Mouse (Mus musculus): ENCODE results near the gene Sgk2. TPM values are rescaled to one million over a fixed set of nuclear protein-coding genes. Genes with fewer than 3 reads are reported as not detected.

Gene Sgk2
- total RNA-seq, 4 experiments from 2014 or later = 0.77 to 1.9 (median 1.3) TPM

DNA sequence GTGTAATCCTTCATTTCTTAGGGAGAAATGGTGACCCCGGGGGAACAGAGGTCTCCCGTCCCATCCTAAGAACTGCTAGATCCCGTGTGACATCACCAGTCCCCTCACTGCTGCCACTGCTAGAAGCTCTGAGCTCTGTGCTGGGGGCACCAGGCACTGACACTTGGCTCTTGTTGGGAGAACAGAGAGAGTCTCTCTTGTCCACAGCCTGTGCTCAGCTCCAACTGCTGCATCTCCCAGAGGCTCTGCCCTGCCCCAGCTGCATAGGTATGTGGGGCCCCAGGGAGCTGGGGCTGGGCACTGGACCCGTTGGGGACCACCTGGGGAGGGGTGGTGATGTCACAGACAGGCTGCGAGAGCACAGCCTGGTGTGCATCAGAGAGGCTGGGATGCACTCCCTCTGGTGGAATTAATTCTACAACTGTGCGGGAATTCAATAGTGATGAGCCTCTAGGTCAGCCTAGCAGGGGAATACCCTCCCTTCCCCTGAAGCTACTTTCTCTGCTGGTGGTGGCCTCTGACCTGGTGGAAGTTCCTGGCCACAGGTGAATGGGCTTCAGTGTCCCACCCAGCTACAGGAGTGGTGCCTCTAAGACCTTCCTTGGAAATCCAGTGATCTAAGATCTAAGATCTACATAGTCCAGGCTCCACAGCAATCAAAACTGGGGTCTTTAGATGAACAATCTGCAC lies 4.4 kb downstream of the Sgk2 start:
- no peak for DNase-seq (ENCODE audit: low spot score in 2 of 2)

DNA sequence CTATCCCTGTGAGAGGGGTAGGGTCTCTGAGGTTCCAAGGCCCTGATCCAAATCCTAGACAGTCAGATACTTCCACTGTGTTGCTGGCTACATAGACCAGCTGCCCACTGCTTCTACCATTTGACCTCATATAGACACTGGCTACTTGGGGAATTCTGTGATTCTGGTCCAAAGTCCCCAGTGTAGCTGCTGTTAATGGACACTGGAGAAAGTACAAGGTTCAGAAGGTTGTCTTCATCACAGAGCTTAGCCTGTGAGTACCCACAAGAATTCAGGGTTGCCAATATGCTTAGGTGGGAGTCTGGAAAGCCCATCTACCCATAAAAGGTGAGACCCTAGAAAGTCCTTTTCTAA lies 4.9 kb downstream of the Sgk2 start:
- no peak for DNase-seq (ENCODE audit: low spot score in 2 of 2)

DNA sequence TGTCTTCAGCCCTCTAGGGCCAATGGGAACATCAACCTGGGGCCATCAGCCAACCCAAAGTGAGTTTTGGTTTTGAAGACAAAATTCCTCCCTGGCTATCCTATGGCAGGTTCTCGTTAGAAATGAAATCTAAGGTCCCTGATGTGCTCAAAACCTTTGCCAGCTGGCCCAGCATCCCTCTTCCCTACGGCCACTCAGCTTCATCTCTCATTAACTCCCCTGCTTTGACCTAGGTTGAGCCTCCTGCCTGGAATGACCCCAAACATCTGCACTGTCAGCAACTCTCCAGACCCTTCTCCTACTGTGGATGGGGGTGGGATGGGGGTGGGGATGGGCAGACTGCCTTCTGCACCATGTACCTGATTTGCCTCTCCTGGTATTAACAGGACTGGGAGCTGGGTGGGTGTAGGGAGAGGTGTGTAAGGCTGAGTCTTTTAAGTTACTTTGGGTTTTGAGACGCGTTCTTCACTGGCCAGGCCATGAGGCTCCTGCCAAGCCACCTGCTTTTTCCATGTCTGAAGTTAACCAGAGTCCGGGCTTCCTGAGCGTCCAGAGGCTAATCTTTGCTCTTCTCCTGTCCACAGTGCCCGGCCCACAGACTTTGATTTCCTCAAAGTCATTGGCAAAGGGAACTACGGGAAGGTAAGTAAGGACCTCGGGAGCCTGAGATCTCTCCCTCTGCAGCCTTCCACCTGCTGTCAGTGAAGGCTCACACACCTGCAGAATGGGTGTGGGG lies 6.9 kb downstream of the Sgk2 start:
- DNase-seq (ENCODE audit: low spot score in 2 of 2) = no peak

DNA sequence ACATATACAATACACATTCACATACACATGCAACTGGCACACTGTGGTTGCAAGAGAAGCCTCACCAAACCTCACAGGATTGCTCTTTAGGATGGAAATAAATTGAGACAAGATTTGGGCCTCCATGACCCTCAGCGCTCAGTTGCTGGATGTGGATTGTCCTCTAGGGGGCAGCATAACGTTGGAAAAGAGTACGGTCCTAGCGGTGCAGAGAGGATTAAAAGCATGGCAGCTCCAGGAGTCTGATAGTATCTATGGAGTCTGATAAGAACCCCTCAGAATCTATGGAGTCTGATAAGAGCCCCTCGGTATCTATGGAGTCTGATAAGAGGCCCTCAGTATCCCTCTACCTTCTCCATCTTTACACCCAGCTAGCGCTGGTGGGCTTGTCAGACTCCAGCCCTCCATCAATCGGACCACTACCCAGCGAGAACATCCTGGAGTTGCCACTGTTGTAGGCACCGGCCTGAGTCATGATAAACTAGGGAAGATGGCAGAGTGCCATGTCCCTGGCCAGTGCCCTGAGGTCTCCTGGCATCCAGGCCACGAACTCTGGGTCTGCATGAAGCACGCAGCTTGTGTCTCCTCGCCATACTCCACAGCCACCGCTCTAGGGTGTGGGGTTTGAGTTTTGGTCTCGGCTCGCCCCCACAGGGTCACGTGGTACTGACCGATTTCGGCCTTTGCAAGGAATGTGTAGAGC lies 11.5 kb downstream of the Sgk2 start:
- DNase-seq (ENCODE audit: low spot score in 2 of 2) = peak in 1 of 2 experiments; percentile 68

DNA sequence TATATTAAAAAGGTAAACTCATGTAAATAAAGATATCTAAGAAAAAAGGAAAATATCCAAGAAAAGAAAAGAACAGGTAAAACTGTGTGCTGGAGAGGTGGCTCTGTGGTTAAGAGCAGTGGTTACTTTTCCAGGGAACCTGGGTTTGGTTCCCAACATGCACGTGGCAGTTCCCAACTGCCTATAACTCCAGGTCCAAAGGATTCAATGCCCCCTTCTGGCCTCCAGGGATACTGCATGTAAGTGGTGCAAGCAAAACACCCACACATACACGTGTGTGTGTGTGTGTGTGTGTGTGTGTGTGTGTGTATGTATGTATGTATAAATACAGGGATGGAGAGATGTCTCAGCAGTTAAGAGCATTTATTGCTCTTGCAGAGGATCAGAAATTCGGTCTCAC lies 12.6 kb downstream of the Sgk2 start:
- no peak for DNase-seq (ENCODE audit: low spot score in 2 of 2)

DNA sequence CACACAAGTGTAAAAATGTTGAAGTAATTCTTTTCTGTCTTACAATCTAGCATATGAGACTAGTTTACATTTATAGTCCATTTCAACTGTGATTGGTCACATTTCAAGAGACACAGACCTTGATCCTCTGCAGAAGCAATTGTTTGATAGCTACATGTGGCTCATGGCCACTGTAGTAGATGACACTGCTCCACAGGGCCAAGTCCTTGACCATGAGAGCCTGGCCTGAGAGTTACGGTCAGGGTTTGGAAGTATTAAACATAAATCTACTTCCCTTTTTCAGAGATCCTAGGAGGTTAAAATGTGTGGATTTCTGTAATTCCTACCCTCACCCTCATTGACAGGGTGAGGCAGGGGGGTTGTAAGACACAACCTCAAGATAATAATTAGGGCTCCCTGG lies 13.9 kb downstream of the Sgk2 start:
- DNase-seq (ENCODE audit: low spot score in 2 of 2) = no peak

DNA sequence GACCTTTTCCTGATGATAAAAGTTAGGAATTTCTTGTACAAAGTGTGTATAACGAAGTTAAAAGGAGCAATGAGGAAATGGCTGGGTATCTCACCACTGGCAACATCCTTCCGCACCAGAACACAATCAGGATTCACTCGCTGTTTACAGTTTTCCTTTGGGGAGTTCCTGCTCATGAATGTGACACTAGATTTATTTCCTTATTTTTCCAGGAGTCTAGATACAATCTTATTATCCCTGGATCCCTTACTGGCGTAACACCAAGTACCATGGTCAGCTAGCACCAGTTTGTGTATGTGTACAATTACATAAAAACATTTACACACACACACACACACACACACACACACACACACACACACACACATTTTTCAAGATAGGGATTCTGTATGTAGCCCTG lies 20.2 kb downstream of the Sgk2 start:
- no peak for DNase-seq (ENCODE audit: low spot score in 2 of 2)

DNA sequence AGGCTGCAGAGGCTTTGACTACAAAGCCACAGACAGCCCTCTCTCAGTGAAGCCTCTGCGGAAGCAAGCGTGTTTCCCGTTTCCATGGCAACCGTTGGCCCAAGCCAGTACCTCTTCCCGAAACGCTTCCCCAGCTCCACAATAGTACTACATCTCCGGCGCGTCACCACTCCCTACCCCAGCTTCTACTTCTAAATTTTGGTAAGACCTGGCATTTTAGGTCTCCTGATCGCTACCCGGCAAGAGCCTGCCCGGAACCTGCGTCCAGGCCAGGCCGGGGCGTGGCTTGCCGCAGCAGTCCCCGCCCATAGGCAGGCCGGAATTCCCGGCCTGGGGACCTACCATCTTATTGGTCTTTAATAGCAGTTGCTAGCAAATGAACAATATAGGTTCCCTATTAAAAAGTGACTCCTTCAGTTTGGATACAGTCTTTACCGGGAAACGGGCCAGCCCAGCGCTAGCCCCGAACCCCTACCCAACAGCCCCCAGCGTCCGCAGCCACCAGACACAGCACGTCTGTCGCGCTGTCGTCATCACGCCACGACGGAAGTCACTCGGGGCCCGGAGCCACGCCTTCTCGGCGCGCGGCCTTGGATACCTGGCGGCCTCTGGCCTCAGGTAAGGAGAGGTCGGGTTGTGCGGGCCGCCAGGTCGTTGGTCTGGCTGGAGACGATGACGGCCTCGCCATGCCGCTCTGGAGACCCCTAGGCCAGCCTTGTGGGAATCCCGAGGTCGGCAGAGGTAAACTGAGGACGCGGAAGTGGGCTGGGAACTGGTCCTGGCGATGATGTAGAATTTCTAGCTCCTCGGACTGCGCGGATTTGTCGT lies 30.0 kb downstream of the Sgk2 start, which contains the start of gene Ift52:
TSS of gene Ift52 (plus strand) at position 439 of the 828 bp plus-strand sequence.
- DNase-seq (ENCODE audit: low spot score in 2 of 2) = peak; percentile 87 to 92

DNA sequence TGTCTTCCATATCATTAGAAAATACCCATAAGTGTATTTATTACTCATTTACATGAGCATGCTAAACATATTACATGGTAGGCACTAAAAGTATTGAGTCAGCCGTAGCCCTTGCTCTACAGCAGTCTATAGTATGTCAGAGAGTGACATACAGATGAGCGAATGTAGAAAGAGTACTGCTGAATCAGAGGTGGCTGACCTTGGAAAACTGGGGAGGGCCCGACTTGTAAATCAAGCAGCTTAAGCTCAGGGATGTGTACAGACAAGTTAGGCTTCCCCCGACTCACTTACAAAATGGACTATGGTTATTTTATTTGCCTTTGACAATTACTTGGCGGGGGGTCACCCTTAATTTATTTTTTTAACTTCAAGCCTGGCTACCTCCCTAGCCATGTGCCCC lies 44.2 kb downstream of the Sgk2 start:
- DNase-seq (ENCODE audit: low spot score in 2 of 2) = no peak

DNA sequence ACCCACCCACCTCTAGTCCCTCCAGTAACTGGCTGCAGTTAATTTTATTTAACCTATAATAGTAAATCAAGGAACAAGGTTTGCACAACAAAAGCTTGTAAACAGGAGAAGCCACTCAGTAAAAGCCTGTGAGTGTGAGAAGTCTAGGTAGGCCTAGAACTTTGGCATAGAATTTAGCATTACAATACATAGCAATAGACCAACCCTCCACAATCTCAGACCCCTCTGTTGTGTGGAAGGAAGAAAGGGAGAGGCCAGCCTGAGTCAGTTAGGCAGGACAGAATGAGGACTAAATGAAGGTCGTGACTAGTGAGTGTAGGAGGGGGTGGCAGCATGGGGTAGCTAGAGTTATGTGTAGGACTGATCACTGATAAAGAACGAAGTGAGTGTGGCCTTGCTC lies 44.6 kb downstream of the Sgk2 start:
- DNase-seq (ENCODE audit: low spot score in 2 of 2) = no peak

DNA sequence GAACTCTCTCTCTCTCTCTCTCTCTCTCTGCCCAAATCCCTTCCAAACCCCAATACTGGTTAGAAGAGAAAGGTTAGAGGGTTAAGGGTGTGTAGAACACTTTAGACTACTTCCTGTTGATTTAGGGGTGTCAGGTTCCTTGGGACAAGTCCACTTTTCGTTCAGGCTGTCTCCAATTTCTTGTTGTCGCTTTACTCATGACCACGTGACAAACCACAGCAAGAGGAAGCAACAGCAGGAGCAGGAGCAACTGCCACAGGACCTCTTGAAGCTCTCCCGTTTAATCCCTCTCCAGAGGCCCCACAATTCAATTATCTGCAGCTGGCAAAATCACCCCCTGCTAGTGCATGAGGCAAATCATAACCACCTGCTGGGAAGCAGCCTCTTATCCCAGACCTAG lies 45.5 kb downstream of the Sgk2 start:
- DNase-seq (ENCODE audit: low spot score in 2 of 2) = no peak

DNA sequence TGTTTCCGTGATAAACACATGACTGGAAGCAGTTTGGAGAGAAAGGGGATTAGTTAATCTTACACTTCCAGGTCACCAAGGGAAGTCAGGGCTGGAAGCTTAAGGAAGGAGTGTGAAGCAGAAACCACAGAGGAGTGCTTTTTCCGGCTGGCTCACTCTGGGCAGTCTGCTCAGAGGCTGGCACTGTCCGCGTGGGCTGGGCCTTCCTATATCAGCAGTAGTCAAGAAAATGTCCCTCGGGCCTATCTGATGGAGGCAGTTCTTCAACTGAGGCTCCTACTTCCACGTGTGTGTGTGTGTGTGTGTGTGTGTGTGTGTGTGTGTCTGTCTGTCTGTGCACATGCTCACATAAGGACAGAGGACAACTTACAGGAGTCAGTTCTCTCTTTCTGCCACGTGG lies 52.8 kb downstream of the Sgk2 start:
- no peak for DNase-seq (ENCODE audit: low spot score in 2 of 2)

DNA sequence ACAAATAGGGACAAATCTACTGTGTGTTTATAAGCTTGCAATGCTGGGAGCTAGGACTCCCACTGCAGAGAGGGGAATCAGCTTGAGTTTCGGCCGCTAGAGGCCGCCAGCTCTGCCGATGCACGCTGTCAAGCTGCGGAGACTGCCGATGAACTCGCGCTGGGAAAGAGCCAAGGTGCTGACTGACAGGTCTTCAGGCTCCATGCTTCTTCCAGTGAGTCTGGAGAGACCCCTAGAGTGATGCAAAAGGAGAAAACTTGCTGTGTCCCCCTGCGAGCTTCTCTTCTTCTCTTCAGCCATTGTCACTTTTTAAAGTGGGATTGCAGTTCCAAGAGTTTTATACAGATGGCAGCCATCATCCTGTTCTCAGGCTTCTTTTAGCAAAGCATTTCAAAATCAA lies 61.0 kb downstream of the Sgk2 start:
- peak; percentile 42 to 69 for DNase-seq (ENCODE audit: low spot score in 2 of 2)

DNA sequence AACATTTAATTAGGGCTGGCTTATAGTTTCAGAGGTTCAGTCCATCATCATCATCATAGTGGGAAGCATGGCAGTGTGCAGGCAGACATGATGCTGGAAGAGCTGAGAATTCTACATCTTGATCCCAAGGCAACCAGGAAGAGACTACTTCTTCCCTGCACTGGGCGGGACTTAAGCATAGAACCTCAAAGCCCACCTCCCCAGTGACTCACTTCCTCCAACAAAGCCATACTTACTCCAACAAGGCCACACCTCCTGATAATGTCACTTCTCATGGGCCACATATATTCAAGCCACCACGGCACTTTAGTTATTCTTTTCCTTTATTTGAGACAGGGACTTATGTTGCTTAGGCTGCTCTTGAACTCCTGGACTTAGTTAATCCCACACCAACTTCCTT lies 62.0 kb downstream of the Sgk2 start:
- DNase-seq (ENCODE audit: low spot score in 2 of 2) = no peak

DNA sequence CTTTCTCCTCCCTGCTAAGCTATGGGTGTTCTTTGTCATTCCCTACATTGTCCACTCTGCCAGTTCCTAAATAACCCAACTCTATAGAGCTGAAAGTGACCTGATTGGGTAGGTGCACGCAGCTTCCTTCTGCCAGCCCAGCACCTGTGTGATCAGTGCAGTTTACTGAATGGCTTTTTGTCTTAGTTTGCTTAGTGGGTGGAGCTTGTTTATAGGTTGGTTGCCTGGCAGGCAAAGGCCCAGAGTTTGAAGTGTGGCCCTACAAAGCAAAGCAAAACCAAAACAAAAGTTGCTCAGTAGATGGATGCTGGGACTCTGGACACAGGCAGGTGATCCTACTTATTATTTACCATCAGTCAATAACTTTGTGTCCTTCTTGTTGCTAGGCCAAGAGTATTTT lies 64.6 kb downstream of the Sgk2 start:
- no peak for DNase-seq (ENCODE audit: low spot score in 2 of 2)

DNA sequence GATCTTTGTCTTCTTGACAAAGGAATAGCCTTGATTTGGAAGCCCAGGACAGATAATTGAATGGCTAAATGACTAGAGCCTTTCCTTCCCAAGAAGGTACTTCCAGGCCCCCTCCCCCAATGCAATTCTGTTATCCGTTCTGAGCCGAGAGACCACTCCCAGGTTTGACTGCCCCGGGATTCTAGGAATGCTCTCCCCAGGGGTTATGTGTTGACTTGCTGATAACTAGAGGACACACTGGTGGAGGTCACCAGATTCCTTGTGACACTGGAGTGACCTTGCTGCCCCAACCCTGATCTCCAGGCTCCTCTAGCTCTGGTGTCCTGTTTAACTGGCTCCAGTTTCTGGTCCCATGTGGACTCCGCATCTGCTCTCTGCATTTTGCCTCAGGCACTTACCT lies 65.0 kb downstream of the Sgk2 start:
- no peak for DNase-seq (ENCODE audit: low spot score in 2 of 2)

DNA sequence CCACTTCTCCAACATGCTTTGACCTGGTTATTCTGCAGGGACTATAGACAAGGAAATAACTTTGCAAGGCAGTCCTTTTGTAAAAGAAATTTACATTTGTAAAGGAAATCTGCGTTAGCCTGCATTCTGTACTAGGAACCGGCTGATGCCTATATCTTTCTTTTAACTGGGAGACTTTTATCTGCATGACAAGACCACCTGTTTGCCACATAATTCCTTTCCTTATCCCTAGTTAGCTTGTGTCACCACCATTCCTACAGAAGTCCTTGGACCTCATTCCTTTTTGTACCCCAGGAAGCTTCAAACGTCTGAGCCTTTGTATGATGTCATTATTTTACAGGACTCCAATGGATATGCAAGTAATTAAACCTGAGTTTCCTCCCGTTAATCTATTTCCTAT lies 65.7 kb downstream of the Sgk2 start:
- no peak for DNase-seq (ENCODE audit: low spot score in 2 of 2)

DNA sequence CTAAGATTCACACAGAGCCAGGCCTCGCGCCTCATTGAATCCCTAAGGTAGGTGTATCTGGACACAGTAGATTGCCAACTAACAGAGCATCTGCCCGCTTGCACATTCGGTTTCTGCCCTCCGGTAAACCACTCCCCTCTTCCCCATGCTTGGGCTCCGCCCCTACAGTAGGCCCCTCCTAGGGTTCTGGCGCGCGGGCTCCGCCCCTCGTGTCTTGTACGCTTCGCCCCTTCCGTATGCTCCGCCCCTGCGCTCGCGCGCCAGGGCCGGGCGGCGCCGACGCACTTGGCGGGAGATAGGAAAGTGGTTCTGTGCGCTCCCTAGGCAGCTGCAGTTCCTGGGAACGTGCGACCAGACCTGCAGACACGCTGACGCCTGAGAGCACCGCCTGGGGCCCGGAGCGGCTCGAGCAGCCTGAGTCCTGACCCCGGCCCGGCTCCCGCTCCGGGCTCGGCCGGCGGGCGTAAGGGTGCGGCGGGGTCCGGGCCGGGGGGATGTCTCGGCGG lies 67.3 kb downstream of the Sgk2 start, which contains the start of gene Mybl2:
TSS of gene Mybl2 (plus strand) at position 353 of the 506 bp plus-strand sequence.
- peak; percentile 74 to 78 for DNase-seq (ENCODE audit: low spot score in 2 of 2)

DNA sequence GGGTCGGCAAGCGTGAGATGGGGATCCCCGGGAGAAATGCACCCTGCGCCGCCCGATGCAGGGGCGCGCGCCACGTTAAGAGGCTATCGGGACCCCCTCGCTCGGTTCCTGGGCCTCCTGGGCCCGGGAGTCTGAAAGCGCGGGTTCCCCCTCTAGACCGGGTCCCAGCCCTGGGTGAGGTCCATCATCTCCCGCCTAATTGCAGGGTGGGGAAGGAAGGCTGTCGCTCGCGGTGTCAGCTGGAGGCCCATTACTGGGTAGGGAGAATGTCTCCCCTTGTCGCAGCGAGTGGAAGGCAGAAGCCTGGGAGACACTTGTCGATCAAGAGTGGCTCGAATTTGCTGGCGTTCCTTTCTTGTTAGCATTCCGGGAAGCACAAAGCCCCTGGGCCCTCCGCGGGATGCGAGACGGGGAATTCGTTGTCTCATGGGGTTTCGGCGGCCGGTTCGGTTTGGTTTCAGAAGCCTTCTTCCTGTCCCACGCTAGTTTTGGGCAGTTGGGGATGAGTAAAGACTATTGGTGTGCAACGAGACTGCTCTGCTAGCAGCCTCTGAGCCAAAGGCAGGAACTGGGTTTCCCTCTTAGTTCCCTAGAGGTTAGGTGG lies 67.9 kb downstream of the Sgk2 start:
- DNase-seq (ENCODE audit: low spot score in 2 of 2) = no peak

DNA sequence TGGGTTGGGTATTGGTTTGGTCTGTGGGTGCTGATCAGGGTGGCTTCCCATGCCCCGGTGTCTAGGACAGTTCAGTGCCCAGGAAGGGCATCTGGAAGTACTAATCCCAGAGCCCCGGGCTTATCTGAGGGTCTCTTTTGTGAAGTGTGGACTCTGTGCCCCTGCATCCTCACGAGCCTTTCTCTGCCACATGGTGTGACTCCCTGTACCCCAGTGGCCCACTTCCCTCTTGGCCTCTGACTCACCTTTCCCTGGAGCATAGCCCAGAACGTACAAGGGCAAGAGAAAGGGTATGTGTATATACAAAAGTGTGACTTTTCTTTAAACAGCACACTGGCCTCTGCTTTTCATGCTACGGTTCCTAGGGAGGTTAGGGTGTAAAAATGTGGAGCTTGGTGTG lies 68.6 kb downstream of the Sgk2 start:
- no peak for DNase-seq (ENCODE audit: low spot score in 2 of 2)

DNA sequence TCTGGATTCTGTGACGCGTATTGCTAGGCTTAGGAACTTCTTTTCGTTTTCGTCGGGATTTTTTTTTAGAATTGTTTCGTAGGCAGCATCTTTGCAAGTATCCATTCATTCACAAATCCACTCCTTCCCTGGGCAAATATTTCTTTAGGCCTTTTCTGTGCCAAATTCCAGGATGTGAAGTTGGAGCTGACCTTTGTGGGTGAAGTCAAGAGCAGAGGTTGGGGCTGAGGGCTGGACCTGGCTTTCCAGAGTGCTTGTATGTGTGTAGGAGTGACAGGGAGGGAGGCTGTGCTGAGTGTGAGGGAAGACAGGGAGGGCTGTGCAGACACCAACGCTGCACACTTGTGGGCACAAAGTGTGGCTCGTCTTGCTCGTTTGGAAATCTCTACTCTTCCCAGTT lies 69.5 kb downstream of the Sgk2 start:
- DNase-seq (ENCODE audit: low spot score in 2 of 2) = no peak
